Mouse (Mus musculus): ENCODE results near the gene Ube4a.
"Not testable (repeated sequence)": the region's sequence is repeated elsewhere in the genome, so short reads cannot be mapped to it uniquely, and the experiment has no call there.

The Ube4a gene

DNA sequence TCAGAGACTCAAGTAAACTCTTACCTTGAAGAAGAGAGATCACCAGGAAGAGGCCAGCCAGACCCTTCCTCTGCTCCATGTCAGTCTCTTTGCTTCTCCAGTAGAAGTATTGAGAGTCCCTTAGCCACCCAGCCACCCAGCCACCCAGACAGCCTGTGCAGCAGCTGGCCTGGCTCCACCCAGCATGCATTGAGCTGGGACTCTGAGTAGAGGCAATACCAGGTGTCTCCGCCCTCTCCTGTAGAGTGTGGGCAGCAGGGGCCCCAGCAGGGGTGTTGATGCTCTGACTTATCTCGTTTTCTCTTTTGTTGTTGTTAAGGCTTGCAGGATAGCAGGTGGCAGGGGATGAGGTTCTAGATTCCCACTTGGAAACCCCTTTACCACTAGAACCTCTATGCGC lies 14.8 kb upstream of the Ube4a start, which contains the start of gene Cd3g:
TSS of gene Cd3g (minus strand) at position 190 of the 400 bp plus-strand sequence.
- no peak for DNase-seq

DNA sequence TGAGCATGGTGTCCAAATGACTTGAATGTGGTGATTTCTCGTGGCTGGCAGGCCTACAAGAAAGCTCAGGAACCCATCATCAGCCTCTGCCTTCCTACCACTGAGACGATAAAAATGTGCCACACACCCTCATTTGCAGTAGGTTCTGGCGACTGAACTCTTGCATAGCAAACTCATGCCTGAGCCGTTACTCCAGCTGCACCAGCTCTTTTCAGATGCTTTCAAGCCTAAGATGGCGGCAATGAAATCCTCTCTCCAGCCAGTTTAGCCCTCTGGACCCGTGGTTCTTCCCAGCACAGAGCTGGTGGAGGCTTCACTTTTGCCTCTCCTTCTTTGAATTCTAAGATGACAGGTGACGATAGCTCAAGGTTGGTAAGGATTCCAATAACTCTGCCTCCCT lies 14.4 kb upstream of the Ube4a start:
- DNase-seq = no peak

DNA sequence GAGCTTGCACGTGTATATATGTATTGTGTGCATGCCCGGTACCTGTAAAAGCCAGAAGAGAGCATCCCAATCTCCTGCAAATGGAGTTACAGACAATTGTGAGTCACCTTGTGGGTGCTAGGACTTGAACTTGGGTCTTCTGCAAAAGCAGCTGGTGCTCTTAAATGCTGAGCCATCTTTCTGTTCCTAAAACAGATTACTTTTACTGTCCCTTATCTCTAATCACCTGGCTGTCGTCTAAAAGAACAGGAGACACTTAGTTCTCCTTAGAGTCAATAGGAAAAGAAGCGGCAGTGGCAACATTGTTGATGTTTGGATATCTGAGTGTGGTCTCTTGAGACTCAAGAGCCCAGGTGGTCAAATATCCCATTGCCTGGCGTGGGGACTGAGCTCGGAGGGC lies 12.4 kb upstream of the Ube4a start:
- no peak for DNase-seq

DNA sequence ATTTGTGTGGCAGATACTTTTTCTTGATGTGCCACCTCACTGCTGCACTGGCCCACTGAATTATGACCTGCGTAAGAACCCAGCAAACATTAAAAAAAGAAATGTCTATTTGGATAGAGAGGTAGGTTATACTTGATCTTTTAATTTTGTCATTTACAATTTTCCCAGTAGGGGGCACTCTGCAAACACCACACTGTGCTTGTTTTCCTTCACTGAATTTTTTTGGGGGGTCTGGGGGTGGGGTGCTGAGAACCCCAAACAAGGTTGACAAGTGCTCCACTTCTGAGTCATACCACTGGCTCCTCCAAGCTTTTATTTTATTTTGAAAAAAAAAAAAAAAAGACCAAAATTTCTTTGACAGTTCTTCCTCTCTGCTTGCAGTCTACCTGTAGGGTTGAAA lies 4.0 kb upstream of the Ube4a start:
- DNase-seq = no peak

DNA sequence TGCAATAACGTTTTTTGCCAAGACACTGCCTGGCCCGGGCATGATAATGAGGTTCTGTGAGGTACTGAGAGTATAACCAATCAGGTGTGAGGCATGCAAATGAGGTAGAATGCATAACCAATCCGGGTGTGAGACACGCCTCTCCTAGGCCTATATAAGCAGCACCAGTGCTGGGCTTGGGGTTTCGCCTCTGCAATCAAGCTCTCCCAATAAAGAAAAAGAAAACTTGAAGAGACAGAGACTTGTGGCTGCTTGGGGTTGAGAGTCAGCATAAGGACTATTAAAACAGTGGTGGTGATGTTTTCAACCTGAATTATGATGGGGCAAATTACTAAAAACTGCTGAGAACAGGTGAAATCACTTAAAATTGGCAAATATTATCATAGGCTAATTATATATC lies 2.4 kb upstream of the Ube4a start:
- DNase-seq = not testable (repeated sequence)

DNA sequence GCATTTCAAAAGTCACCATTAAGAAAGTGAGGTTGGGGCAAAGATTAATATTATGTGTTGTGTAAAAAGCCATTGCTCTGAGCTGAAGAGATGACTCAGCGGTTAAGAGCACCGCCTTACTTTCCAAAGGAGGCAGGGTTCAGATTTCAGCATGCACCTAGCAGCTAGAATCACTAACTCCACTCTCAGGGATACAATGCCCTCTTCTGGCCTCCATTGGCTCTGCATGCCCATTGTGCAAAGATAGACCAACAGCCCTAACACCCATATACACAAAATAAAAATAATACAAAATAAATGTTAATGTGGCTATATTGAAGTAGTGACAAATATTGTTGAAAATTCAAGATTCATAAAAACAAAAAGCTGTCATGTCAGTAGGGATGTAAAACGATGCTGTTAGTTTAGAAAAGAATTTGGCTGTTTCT lies 1.4 kb upstream of the Ube4a start:
- DNase-seq = peak; percentile 91

DNA sequence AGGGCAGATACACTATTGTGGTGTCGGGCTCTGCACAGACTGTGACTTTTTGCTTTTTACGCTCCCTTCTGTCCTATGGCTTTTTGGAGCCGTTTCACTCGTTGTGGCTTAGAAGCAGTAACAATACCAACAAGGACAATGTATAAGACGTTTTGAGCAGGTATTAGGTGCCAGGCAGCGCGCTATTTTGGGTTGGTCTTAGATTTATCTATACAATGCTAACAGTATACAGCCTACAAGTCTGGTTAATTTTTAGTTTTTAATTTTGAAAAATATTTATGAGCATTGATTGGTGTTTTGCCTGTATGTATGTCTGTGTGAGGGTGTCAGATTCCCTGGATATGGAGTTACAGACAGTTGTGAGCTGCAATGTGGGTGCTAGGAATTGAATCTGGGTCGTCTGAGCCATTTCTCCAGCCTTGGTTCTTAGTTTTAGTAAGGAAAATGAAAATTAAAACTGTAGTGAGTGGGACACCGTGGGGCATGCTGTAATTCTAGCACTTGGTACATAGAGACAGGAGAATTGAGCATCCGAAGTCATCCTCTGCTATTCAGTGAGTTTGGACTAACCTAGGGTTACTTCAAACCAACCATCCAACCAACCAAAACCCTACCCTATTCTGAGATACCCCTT lies 550 bp upstream of the Ube4a start:
- no peak for DNase-seq

DNA sequence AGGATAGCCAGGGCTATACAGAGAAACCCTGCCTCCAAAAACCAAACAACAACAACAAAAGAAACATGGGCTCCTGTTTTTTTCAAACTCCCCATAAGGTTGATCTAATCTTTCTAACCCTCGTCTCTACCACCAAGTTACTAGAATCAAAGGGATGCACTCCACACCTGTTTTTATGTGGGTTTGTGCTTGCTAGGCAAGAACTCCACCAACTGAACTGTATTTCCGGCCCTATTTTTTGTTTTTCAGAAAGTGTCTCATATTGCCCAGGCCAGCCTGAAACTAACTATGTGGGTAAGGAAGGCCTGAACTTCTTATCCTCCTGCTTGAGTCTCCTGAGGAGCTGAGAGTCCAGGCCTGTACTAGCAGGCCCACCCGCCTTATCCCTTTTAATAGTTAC lies 11.0 kb downstream of the Ube4a start:
- no peak for DNase-seq

DNA sequence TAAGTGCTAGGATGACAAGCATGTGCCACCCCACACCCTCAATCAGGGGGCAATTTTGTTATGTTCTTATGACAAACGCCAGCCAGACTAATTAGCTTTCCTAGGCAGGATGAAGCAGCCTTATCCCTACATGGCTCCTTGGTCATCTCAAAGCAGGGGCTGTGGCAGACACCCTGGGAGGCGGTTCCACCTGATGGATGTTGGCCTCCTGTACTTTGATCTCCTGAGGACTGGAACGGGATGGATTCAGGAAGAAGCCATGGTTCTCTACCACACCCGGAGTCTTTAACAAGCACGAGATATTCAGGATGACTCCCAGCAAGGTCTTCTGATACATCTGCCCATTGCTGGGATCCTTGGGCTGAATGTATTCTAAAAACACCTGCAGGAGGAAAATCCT lies 17.6 kb downstream of the Ube4a start:
- no peak for DNase-seq

DNA sequence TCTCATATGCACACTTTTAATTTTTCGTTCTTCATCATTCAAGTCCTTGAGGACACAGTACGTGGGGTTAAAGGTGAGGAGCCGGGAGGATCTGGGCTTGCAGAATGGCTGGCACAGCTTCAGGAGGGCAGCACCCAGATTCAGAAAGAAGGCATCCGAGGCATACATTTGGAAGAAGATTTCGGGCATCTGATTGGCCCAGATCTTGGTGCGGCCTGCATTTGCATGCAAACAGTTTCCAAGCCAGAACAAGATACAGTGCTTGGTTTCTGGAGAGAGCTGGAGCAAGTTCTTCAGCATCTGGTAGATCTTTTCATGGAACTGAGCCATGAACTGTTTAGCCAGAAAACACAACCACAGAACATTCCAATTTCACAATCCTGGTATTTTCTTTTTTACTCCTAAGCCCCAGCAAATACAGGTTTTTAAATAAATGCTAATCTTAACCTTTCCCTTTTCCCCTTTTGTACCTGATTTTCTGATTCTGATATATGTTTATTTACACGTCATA lies 19.2 kb downstream of the Ube4a start:
- no peak for DNase-seq

DNA sequence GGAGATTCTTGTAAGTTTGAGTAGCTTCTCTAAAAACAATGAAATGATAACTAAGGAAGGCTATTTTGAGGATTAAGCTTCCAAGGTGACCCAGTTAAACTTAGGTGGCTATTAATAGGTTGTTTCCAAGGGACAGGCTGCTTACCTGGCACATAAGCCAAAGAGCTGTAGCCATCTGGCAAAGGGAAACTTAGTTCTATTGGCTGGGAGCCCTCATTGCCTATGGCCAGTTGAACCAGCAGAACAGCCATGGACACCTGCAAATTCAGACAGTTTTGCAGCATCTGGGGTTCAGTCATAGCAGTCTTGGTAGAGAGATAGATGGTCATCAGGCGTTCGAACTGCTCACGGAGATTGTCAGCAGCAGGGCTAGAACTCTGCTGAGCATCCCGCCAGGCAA lies 23.0 kb downstream of the Ube4a start:
- DNase-seq = peak; percentile 91

DNA sequence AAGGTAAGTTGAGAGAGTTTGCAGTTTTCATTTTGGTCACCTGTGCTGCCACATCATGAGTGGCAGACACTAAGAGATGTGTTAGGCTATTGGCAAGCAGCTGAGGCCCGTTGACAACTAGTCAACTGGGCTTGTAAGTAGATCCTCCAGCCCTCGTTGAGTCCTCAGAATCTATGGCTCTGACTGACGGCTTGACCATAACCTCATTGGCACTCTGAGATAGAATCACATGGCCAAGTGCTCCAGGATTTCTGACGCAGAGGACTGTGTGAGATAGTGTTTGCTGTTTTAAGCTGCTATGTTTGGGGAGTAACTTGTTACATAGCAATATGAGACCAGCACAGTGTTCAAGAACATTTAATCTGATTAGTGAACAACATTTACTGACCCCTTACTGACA lies 23.6 kb downstream of the Ube4a start:
- DNase-seq = no peak

DNA sequence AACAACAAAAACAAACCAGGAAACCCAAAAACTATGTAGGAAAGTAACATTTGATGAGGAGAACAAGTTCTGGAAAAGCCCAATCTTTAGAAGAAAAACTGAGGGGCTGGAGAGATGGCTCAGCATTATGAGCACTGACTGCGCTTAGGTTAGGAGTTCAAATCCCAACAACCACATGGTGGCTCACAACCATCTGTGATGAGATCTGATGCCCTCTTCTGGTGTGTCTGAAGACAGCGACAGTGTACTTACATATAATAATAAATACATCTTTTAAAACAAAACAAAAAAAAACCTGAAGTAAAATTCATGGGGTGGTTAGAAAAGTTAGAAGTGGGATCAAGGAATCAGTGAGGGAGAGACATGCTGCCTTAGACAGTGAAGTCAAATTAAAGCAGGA lies 43.9 kb downstream of the Ube4a start:
- no peak for DNase-seq

DNA sequence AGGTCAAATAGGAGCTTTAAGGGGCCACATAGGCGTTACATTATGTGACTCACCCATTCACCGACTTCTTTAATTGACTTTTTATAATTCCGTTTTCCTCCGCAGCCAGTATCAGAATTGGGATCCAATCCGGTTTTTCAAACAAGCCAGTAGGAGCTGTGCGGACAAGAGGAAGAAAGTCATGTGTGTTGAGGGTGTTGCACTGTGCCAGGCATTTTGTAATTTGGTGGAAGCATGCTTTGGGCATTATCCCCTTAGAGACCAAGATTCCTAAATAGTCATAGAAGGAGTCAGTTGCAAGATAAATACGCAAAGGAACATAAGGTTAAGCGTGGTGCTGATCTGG lies 44.3 kb downstream of the Ube4a start:
- no peak for DNase-seq

DNA sequence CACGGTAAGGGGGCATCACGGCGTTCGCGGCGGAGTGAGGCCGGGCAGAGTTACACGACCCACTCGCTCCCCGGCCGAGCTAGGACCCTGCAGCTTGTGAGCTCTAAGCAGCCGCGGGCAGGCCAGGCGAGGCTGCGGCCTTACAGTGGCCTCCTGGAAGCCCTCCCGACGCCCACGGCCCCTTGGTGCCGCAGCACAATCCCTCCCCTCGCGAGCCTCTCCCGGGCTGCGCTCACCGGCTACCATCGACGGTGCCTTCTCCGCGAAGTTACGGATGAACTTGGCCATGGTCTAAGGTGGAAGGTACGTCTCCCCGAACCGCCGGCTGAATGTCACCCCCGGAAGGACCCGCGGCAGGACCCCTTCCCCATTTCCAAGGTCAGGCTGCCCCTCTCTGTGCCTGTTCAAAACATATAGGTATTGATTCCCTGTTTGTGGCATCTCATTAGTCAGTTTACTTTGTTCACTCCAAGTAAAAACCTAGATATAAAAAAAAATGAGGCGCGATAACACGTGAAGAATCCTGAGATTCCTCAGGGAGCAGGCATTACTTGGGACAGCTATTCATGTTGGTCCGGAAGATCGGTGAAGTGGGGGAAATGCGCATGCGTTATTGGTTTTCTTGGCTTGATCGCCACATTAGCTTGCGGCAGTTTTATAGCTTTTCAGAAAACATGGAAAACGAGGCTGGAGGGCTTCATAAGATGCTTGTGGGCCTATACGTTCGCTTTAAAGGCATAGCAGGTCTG lies 44.9 kb downstream of the Ube4a start, which contains the start of gene Atp5l:
TSS of gene Atp5l (minus strand) at position 369 of the 749 bp plus-strand sequence.
- DNase-seq = peak; percentile 95

DNA sequence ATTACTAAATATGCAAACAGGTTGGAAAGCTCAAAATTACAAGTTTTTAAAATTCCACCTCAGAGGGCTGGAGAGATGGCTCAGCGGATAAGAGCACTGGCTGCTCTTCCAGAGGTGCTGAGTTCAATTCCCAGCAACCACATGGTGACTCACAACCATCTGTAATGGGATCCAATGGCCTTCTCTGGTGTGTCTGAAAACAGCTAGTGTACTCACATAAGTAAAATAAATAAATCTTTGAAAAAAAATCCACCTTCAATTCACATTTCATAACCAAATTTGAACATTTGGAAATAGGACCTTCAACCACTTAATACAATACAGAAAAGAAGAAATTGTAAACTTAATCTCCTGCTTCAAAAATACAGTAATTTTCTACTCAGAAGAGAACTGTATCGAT lies 45.8 kb downstream of the Ube4a start:
- DNase-seq = no peak

DNA sequence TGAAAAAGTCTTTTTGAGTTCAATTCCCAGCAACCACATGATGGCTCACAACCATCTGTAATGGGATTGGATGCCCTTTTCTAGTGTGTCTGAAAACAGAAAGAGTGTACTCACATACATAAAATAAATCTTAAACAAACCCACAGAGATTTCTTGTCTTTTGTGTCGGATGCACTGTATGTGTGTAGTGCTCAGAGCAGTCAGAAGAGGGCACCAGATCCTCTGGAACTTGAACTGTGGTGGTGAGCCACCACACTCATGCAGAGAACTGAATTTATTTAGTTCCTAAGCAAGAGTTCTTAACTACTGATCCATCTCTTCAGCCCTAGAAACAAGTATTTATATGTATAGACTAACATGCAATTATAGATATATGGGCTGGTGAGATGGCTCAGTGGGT lies 49.2 kb downstream of the Ube4a start:
- DNase-seq = peak; percentile 59

DNA sequence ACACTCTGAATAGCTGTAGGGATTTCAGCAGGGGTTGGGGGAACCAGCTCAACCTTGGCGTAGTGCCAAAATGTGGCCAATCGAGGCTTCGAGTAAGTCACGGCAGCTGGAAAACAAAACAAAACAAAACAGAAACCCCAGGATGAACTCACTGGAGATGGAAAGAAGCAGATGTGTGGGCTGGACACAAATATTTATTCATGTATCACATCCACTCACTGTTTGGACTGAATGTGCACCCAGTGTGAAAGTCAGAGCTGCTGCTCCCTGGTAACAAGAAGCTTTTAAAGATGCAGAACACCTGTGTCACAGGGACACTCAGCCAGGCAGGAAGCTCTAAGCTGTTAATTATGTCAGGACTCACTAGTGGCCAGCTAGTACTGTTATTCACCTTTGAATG lies 50.7 kb downstream of the Ube4a start:
- DNase-seq = no peak

DNA sequence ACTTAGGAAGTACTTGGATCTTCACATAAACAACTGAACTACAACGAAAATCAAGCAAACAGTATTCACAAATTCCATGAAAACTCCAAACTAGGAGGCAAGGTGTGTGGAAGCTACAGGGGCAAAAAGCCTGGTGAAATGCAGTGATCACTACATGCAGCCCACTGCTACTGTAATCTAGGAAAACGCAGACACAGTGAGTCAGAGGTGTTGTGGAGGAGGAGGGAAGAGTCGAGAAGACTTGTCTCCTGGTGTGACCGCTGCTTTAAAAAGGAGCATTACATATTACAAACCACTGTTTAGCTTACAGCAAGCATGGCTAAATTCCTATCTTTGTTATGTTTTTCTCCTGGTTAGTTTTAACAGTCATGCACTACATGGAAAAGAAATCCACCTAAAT lies 54.0 kb downstream of the Ube4a start:
- no peak for DNase-seq

DNA sequence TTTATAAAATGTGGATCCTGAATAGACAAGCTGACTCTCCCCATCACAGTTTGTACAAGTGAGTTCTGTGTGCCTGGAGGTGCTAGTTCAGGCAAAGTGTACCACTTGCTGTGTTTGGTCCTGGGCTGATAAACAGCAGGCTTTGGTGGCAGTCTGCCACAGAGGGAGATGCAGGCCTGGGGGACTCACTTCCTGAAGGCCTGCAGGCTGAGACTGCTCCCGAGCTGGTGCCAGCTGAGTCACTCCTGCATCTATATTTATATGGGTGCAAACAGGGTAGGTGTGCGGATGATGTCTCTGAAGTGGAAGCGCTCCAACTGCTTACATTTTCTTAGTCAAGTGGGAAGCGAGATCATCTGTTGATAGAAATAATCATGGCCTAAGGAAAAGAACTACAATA lies 59.8 kb downstream of the Ube4a start:
- DNase-seq = peak; percentile 68

DNA sequence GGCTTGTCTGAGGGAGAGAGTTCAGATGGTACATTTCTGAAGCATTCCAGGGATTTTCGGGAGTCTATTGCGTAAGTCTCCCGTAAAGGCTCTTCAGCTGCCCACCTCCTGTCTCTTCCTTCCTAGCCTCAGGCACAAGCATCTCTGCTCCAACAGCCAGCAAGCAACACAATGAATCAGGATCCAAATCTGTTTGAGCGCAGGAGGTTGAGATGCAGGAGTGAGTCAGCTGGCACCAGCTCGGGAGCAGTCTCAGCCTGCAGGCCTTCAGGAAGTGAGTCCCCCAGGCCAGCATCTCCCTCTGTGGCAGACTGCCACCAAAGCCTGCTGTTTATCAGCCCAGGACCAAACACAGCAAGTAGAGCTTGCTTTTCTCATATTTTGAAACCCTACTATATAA lies 60.4 kb downstream of the Ube4a start:
- peak; percentile 89 for DNase-seq

DNA sequence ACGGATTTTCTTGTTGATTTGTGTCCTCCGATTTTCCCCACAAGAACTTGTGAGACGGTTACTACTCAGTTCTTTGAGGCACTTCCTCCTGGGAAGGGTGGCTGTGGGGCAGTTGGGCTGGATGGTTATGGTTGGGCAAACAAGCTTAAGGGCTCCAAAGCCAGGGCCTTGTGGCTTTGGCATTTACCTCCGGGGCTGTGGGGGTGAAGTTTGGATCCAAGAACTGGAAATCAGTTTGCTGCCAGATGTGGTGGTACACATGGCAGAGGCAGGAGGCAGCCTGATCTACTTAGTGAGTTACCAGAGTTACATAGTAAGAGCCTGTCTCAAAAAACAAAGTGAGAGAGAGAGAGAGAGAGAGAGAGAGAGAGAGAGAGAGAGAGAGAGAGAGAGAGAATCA lies 61.5 kb downstream of the Ube4a start:
- no peak for DNase-seq

DNA sequence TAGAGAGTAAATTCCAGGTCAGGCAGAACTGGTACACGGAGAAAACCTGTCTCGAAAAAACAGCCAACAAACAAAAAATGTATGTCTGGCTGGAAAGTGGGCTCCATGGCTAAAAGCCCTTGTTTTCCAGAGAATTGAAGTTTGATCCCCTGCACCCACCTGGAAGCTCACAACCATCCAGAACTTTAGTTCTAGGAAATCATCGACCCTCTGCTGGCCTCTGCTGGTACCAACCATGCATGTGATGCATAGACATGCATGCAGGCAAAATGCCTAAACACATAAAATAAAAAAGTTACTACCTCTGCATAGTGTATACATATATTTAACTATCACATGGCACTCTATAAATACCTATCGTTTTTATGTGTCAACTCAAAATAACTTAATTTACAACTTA lies 65.0 kb downstream of the Ube4a start:
- DNase-seq = no peak

DNA sequence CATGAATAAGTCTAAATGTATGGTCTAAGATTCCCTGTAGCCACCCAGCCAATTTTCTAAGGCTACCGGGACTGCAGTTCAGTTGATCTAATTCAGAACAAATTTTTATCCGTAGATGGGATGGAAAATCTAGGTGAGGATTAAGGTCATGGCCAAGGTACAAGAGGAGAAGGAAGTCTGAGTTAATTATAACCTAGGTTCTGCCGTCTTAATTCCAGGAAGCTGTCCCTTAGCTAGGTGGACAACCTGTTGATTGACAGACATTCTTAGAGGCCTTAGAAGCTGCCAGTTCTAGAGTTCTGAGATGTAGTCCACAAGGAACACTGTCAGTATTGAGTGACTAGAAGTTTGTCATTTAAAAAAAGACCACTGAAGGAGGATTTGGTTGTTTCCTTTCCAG lies 65.7 kb downstream of the Ube4a start:
- no peak for DNase-seq

DNA sequence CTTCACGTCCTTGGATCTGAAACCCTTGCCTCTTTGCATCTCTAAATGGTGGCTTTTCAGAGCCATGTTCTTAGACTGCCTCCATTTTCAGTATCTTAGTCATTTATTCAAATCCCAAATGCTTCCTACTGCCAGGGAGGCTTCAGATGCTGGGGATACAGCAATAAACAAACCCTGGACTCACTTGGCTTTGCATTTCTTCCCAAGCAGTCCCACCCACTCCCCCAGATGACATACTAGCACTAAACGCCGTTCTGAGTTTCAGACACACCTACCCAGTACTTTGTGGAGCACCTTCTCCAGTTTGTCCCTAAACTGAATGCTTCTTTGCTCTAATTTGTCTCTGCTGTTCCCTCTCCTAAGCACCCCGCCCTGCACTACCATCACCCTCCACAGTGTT lies 68.4 kb downstream of the Ube4a start:
- no peak for DNase-seq
